Mouse (Mus musculus) CH12.LX (cell line): Measurements from ENCODE around the gene Kcmf1. TPM values are rescaled to one million over a fixed set of nuclear protein-coding genes. Genes with fewer than 3 reads are reported as not detected.

Source experiments
- DNase-seq: peaks from one replicate; pipeline ENCODE4 v3.0.0-alpha.2; 2013; ENCODE audit errors: extremely low read depth
- H3K27ac ChIP-seq: 2 replicates; pipeline ENCODE4 v1.5.1; 2012; ENCODE audit warnings: low read depth, mild to moderate bottlenecking, control low read depth, moderate library complexity; ENCODE audit not compliant: insufficient read depth
- H3K27me3 ChIP-seq: replicated peaks from 2 replicates; pipeline ENCODE3; 2012; ENCODE audit warnings: inconsistent platforms
- H3K36me3 ChIP-seq, 2 experiments: replicated peaks in 1 of 2; 2 replicates each; pipeline versions ENCODE3 to v1.6.1; 2012; ENCODE audit warnings: inconsistent platforms in 1 of 2, low read length in 1 of 2, mild to moderate bottlenecking in 1 of 2, mixed read lengths in 1 of 2, moderate library complexity in 1 of 2; ENCODE audit not compliant: control insufficient read depth in 1 of 2, insufficient read depth in 1 of 2
- H3K4me1 ChIP-seq, 2 experiments: 2 replicates each; pipeline ENCODE4 v1.6.1; 2012; ENCODE audit warnings: inconsistent platforms in 1 of 2, moderate library complexity in 1 of 2; ENCODE audit not compliant: insufficient read depth in 2 of 2, control insufficient read depth in 1 of 2
- H3K4me2 ChIP-seq: 2 replicates; pipeline ENCODE4 v1.6.1; 2012; ENCODE audit warnings: low read depth, mild to moderate bottlenecking, control low read depth; ENCODE audit not compliant: poor library complexity, insufficient read depth, severe bottlenecking
- H3K4me3 ChIP-seq, 3 experiments: fragments of 150-350 bp in 1 of 3; sonication (generic) in 1 of 3; replicated peaks in 1 of 3; 2 replicates each; pipeline versions ENCODE3 to v1.5.1; 2011 to 2012; ENCODE audit warnings: low read depth in 2 of 3, low read length in 2 of 3, mild to moderate bottlenecking in 2 of 3, moderate library complexity in 2 of 3, control low read depth in 1 of 3, improper control_type of control experiment in 1 of 3, inconsistent platforms in 1 of 3, mixed read lengths in 1 of 3; ENCODE audit not compliant: poor library complexity in 1 of 3
- H3K79me2 ChIP-seq: replicated peaks from 2 replicates; pipeline ENCODE4 v1.6.1; 2012; ENCODE audit warnings: mild to moderate bottlenecking, moderate library complexity; ENCODE audit not compliant: control insufficient read depth, poor library complexity, insufficient read depth, severe bottlenecking; ENCODE audit errors: extremely low read depth
- H3K9ac ChIP-seq: 2 replicates; pipeline ENCODE4 v1.6.1; 2012; ENCODE audit warnings: low read depth, mild to moderate bottlenecking, control low read depth, moderate library complexity; ENCODE audit not compliant: insufficient read depth
- H3K9me3 ChIP-seq: replicated peaks from 2 replicates; pipeline ENCODE3; 2012; ENCODE audit warnings: low read length, inconsistent platforms, mixed read lengths
- CHD2 ChIP-seq: IDR thresholded peaks from 2 replicates; pipeline ENCODE4 v1.6.1; 2011; ENCODE audit warnings: low read length, improper control_type of control experiment
- CTCF ChIP-seq, 2 experiments: IDR thresholded peaks in 1 of 2; conservative IDR thresholded peaks in 1 of 2; 2 replicates each; pipeline ENCODE4 v1.5.1; 2011 to 2012; ENCODE audit warnings: low read depth in 2 of 2, low read length in 2 of 2, improper control_type of control experiment in 1 of 2, inconsistent platforms in 1 of 2, mild to moderate bottlenecking in 1 of 2, moderate library complexity in 1 of 2
- E2F4 ChIP-seq: IDR thresholded peaks from 2 replicates; pipeline ENCODE4 v1.6.1; 2011; ENCODE audit warnings: low read depth, low read length, improper control_type of control experiment; ENCODE audit not compliant: insufficient replicate concordance
- ELF1 ChIP-seq: IDR thresholded peaks from 2 replicates; pipeline ENCODE4 v1.6.1; 2014; ENCODE audit warnings: low read depth, mild to moderate bottlenecking, inconsistent platforms, low read length, improper control_type of control experiment
- EP300 ChIP-seq: IDR thresholded peaks from 2 replicates; pipeline ENCODE4 v1.6.1; 2011; ENCODE audit warnings: low read length, improper control_type of control experiment
- ETS1 ChIP-seq: conservative IDR thresholded peaks from 2 replicates; pipeline ENCODE4 v1.6.1; 2012; ENCODE audit warnings: low read depth, mild to moderate bottlenecking, inconsistent platforms, low read length, improper control_type of control experiment, moderate library complexity
- GABPA ChIP-seq: IDR thresholded peaks from 2 replicates; pipeline ENCODE4 v1.6.1; 2012; ENCODE audit warnings: low read depth, low read length, improper control_type of control experiment, inconsistent platforms; ENCODE audit not compliant: insufficient replicate concordance
- HCFC1 ChIP-seq: IDR thresholded peaks from 2 replicates; pipeline ENCODE4 v1.6.1; 2012; ENCODE audit warnings: low read depth, mild to moderate bottlenecking, inconsistent platforms, low read length, improper control_type of control experiment
- JUN ChIP-seq: IDR thresholded peaks from 2 replicates; pipeline ENCODE4 v1.6.1; 2011; ENCODE audit warnings: low read depth, mild to moderate bottlenecking, low read length, improper control_type of control experiment, moderate library complexity; ENCODE audit not compliant: insufficient read depth
- JUND ChIP-seq: conservative IDR thresholded peaks from 2 replicates; pipeline ENCODE4 v1.6.1; 2011; ENCODE audit warnings: low read depth, low read length, improper control_type of control experiment
- KAT2A ChIP-seq: IDR thresholded peaks from 2 replicates; pipeline ENCODE4 v1.6.1; 2012; ENCODE audit warnings: low read length, improper control_type of control experiment, inconsistent platforms; ENCODE audit not compliant: insufficient replicate concordance
- MAX ChIP-seq: IDR thresholded peaks from 2 replicates; pipeline ENCODE4 v1.6.1; 2011; ENCODE audit warnings: low read length, improper control_type of control experiment
- MXI1 ChIP-seq: IDR thresholded peaks from 2 replicates; pipeline ENCODE4 v1.6.1; 2011; ENCODE audit warnings: mild to moderate bottlenecking, low read depth, low read length, improper control_type of control experiment
- MYC ChIP-seq: IDR thresholded peaks from 2 replicates; pipeline ENCODE4 v1.6.1; 2011; ENCODE audit warnings: low read depth, mild to moderate bottlenecking, improper control_type of control experiment, low read length
- NELFE ChIP-seq: IDR thresholded peaks from 2 replicates; pipeline ENCODE4 v1.6.1; 2011; ENCODE audit warnings: low read depth, low read length, improper control_type of control experiment
- POLR2A ChIP-seq: IDR thresholded peaks from 2 replicates; pipeline ENCODE4 v1.6.1; 2011; ENCODE audit warnings: low read depth, mild to moderate bottlenecking, improper control_type of control experiment, low read length
- POLR2AphosphoS2 ChIP-seq: IDR thresholded peaks from 2 replicates; pipeline ENCODE4 v1.6.1; 2011; ENCODE audit warnings: low read depth, low read length, improper control_type of control experiment
- RCOR1 ChIP-seq: conservative IDR thresholded peaks from 2 replicates; pipeline ENCODE4 v1.6.1; 2012; ENCODE audit warnings: low read depth, mild to moderate bottlenecking, inconsistent platforms, low read length, improper control_type of control experiment
- SIN3A ChIP-seq: IDR thresholded peaks from 2 replicates; pipeline ENCODE4 v1.6.1; 2012; ENCODE audit warnings: low read length, improper control_type of control experiment, inconsistent platforms
- SMC3 ChIP-seq: IDR thresholded peaks from 2 replicates; pipeline ENCODE4 v1.6.1; 2011; ENCODE audit warnings: low read depth, low read length, improper control_type of control experiment
- TBP ChIP-seq: conservative IDR thresholded peaks from 2 replicates; pipeline ENCODE4 v1.6.1; 2011; ENCODE audit warnings: low read depth, low read length, improper control_type of control experiment
- TCF12 ChIP-seq: IDR thresholded peaks from 2 replicates; pipeline ENCODE4 v1.6.1; 2014; ENCODE audit warnings: low read depth, mild to moderate bottlenecking, inconsistent platforms, low read length, improper control_type of control experiment
- UBTF ChIP-seq: IDR thresholded peaks from 2 replicates; pipeline ENCODE4 v1.6.1; 2012; ENCODE audit warnings: low read depth, mild to moderate bottlenecking, inconsistent platforms, low read length, improper control_type of control experiment, moderate library complexity
- USF1 ChIP-seq: IDR thresholded peaks from 2 replicates; pipeline ENCODE4 v1.6.1; 2014; ENCODE audit warnings: low read depth, mild to moderate bottlenecking, inconsistent platforms, low read length, improper control_type of control experiment
- ZC3H11A ChIP-seq: IDR thresholded peaks from 2 replicates; pipeline ENCODE4 v1.6.1; 2012; ENCODE audit warnings: low read depth, mild to moderate bottlenecking, inconsistent platforms, low read length, improper control_type of control experiment
- ZKSCAN1 ChIP-seq: IDR thresholded peaks from 2 replicates; pipeline ENCODE4 v1.6.1; 2012; ENCODE audit warnings: low read depth, inconsistent platforms, low read length, improper control_type of control experiment, borderline replicate concordance
- ZMIZ1 ChIP-seq: IDR thresholded peaks from 2 replicates; pipeline ENCODE4 v1.6.1; 2012; ENCODE audit warnings: low read depth, mild to moderate bottlenecking, inconsistent platforms, low read length, improper control_type of control experiment
- ZNF384 ChIP-seq: IDR thresholded peaks from 2 replicates; pipeline ENCODE4 v1.6.1; 2012; ENCODE audit warnings: low read depth, low read length, improper control_type of control experiment, inconsistent platforms
- dilution Hi-C: fragments of 300-500 bp; cut with MboI; formaldehyde crosslinking; loops from 2 replicates; pipeline ENCODE4 v1.14.3; 2020; ENCODE audit warnings: low sequenced_read_pairs; ENCODE audit not compliant: extremely low pct_unique_long_range_greater_than_20kb, extremely low pct_ligation_motif_present
- in situ Hi-C: fragments of 300-500 bp; cut with MboI; formaldehyde crosslinking; loops from 3 replicates; pipeline ENCODE4 v1.14.3; 2019; ENCODE audit warnings: low sequenced_read_pairs, low pct_ligation_motif_present, low pct_unique_long_range_greater_than_20kb, mixed read lengths
- polyA plus RNA-seq: library from polyadenylated mRNA; unstranded; fragments of >175 nt; gene quantifications from 2 replicates; pipeline ENCODE4 v1.2.1, GENCODE M21; 2012; ENCODE audit warnings: low read depth; ENCODE audit not compliant: insufficient read length
- total RNA-seq, 2 experiments: library from RNA; depleted of rRNA; stranded (reverse); fragments of 300-350 nt in 1 of 2; fragments of >200 nt in 1 of 2; gene quantifications; 2 replicates each; pipeline ENCODE4 v1.2.3; 2012 to 2014

The Kcmf1 gene
- total and polyA plus RNA-seq, 3 experiments: 98.0 to 207 (median 108) TPM

DNA sequence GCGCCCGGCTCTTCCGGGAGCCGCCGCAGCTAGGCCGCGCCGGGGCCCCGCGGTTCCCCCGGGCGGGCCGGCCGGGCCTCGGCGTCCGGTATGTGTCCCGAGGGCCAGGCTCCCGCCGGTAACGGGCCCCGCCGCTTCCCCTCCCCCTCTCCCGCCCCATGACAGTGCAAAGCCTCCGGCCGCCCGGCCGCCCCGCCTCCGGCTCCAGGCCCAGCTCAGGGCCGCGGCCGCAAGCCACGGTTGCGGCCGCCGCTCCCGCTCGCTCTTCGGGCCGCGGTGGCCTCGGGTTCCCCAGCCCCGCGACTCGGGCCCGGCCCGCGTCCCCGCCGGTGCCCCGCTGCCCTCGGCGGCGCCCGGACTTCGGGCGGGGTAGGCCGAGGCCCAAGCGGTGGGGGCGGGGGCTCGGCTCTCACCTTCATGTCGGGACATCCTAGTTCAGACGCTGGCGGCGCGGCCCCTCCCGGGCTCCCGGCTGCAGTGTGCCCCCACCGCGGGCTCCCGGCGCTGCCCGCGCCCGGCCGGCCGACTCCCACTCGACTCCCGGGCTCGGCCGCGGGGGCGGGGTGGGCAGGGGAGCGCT is 488 bp downstream of the Kcmf1 start:
- no peak overlapping the region for H3K4me2 ChIP-seq
- dilution Hi-C loops: no loop called here

DNA sequence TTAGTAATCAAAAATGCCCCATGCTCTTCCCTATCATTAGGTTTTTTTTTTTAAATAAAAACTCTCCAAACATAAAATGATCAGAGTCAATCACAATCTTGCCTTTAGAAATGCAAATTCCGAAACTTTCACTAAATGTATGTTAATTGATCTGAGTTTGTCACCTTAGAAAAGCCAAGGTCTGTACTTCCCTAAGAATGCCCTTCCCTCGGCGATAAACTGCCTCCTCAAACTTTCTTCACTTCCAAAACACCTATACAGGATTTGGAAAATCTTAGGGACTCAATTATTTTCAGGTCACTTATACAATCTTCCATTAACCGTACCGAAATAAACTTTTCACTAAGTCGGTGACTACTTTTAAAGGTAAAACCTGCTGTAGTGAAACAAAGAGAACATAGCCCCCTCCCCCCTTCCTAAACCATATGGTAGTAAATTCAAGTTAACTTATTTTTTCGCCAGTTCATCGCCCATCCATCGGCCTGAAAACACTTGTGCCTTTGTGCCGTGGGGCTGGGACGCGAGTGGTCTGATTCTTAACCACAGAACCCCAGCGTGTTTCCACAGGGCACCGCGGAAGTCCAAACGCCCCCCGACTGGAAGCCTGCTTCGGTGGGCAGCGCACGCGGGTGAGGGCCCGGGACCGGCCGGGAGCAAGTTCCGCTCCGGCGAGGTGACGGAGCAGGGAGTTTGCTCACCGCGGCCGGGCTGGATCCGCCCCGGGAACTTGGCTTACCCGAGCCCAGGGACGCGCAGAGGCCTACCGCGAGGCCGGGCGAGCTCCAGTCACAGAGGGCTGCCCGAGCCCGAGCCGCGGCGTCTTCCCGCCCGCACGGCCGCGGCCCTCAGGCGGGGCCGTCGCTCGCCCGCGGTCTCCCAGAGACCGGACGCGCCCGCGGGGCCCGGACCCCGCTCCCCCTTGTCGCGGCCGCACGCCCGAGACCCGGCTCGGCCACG is 1.3 kb downstream of the Kcmf1 start:
- Histone ChIP-seq H3K36me3 (peaks cover 3 to 29% of the 10 kb centered on the region in 2 experiments), H3K4me1 (peaks cover 6 to 45% of the 10 kb centered on the region in 2 experiments), H3K79me2 (peaks cover 69% of the 10 kb centered on the region), H3K27me3 (no peaks in the 10 kb centered on the region), H3K4me2 (peak overlapping the region; percentile 96), H3K27ac (peak overlapping the region; percentile 66), H3K4me3 (peak overlapping the region; percentile 86 to 98 (median 87)), H3K9me3 (peaks cover 2% of the 10 kb centered on the region), H3K9ac (peak overlapping the region; percentile 100)
- no peak for DNase-seq
- dilution Hi-C loops: no loop called here
- in situ Hi-C loops: no loop called here
- TF ChIP-seq KAT2A (no peak), NELFE (0 out of 2 replicates have a peak, but pooled peaks have one; percentile 29), SIN3A (peak; percentile 21; the same call in 1 of the 2 replicates), SMC3 (no peak), JUND (no peak), USF1 (no peak), ZC3H11A (no peak), ZKSCAN1 (no peak), ELF1 (peak; percentile 15; the same call in 1 of the 2 replicates), RCOR1 (no peak), EP300 (0 out of 2 replicates have a peak, but pooled peaks have one; percentile 16), GABPA (no peak), POLR2A (no peak), MXI1 (peak; percentile 65; the same call in 1 of the 2 replicates), ZNF384 (no peak), CTCF (conservative IDR thresholded peaks at IDR 0.05 in 1 of 2, IDR thresholded peaks at IDR 0.05 in 1 of 2; ENCODE audit: low read depth in 2 of 2, low read length in 2 of 2) (no peak), TCF12 (no peak; the same call in 1 of the 2 replicates), MAX (0 out of 2 replicates have a peak, but pooled peaks have one; percentile 17), UBTF (peak; percentile 99), JUN (no peak), HCFC1 (no peak; the same call in 1 of the 2 replicates), POLR2AphosphoS2 (no peak), TBP (no peak), ZMIZ1 (no peak), CHD2 (0 out of 2 replicates have a peak, but pooled peaks have one; percentile 51), MYC (no peak)

More for the DNA sequence above, 488 bp downstream of the Kcmf1 start:
- peak overlapping the region; percentile 86 to 98 (median 87) for H3K4me3 ChIP-seq
- peaks cover 2% of the 10 kb centered on the region for H3K9me3 ChIP-seq
- H3K79me2 ChIP-seq: peaks cover 61% of the 10 kb centered on the region
- TF ChIP-seq SMC3 (no peak), POLR2A (no peak), ELF1 (no peak), USF1 (no peak), ETS1 (no peak), ZC3H11A (no peak), MAX (no peak), E2F4 (no peak), ZKSCAN1 (no peak)
- H3K36me3 ChIP-seq: peaks cover 3 to 24% of the 10 kb centered on the region in 2 experiments
- DNase-seq: no peak
- H3K4me1 ChIP-seq: peaks cover 6 to 42% of the 10 kb centered on the region in 2 experiments
- H3K27ac ChIP-seq: peak overlapping the region; percentile 75; the same call in 1 of the 2 replicates
- no peaks in the 10 kb centered on the region for H3K27me3 ChIP-seq
- in situ Hi-C loops: no loop called here
- peak overlapping the region; percentile 100 for H3K9ac ChIP-seq
